Mouse (Mus musculus): ENCODE results near the gene Ywhag. TPM values are rescaled to one million over a fixed set of nuclear protein-coding genes. Genes with fewer than 3 reads are reported as not detected.

Gene Ywhag
- total RNA-seq, 2 experiments from 2014 or later, result 1,399 to 1,485 TPM

- intact Hi-C loops (cut with DNase I), result no loop called here
- DNase-seq, result no peak
These were observed 18.4 kb upstream of the Ywhag start for GRCm38 (mm10) chr5:135952830-135953229.

- intact Hi-C loops (cut with DNase I), result no loop called here
- DNase-seq, result no peak
These were observed 17.2 kb upstream of the Ywhag start for GRCm38 (mm10) chr5:135951660-135952059.

- no peak for DNase-seq
- intact Hi-C loops (cut with DNase I), result no loop called here
These were observed 16.4 kb upstream of the Ywhag start for GRCm38 (mm10) chr5:135950710-135951412.

GRCm38 (mm10) chr5:135946621-135947020 is 12.2 kb upstream of the Ywhag start:
- intact Hi-C loops (cut with DNase I), result no loop called here
- DNase-seq, result no peak

GRCm38 (mm10) chr5:135945916-135946408 is 11.5 kb upstream of the Ywhag start:
- intact Hi-C loops (cut with DNase I), result no loop called here
- DNase-seq, result peak; percentile 56

GRCm38 (mm10) chr5:135942710-135943109 is 8.3 kb upstream of the Ywhag start:
- DNase-seq, result no peak
- intact Hi-C loops (cut with DNase I), result no loop called here

GRCm38 (mm10) chr5:135940587-135940986 is 6.2 kb upstream of the Ywhag start:
- no peak for DNase-seq
- intact Hi-C loops (cut with DNase I), result no loop called here

- intact Hi-C loops (cut with DNase I), result no loop called here
- no peak for DNase-seq
These were observed 1.3 kb upstream of the Ywhag start for GRCm38 (mm10) chr5:135935641-135936190.

GRCm38 (mm10) chr5:135935176-135935523 is 734 bp upstream of the Ywhag start:
- intact Hi-C loops (cut with DNase I), result no loop called here
- DNase-seq, result no peak

- DNase-seq, result peak; percentile 83
- intact Hi-C loops (cut with DNase I), result no loop called here
These were observed 445 bp downstream of the Ywhag start for GRCm38 (mm10) chr5:135933900-135934441.

GRCm38 (mm10) chr5:135933222-135933899 is 1.1 kb downstream of the Ywhag start:
- intact Hi-C loops (cut with DNase I), result no loop called here
- no peak for DNase-seq

GRCm38 (mm10) chr5:135932359-135932758 is 2.1 kb downstream of the Ywhag start:
- DNase-seq, result no peak
- intact Hi-C loops (cut with DNase I), result no loop called here

- intact Hi-C loops (cut with DNase I), result no loop called here
- DNase-seq, result no peak
These were observed 2.9 kb downstream of the Ywhag start for GRCm38 (mm10) chr5:135931526-135931925.

GRCm38 (mm10) chr5:135929685-135930424 is 4.6 kb downstream of the Ywhag start:
- DNase-seq, result no peak
- intact Hi-C loops (cut with DNase I), result no loop called here

GRCm38 (mm10) chr5:135923901-135924300 is 10.5 kb downstream of the Ywhag start:
- no peak for DNase-seq
- intact Hi-C loops (cut with DNase I), result no loop called here

GRCm38 (mm10) chr5:135919902-135920301 is 14.5 kb downstream of the Ywhag start:
- no peak for DNase-seq
- intact Hi-C loops (cut with DNase I), result no loop called here

- intact Hi-C loops (cut with DNase I), result no loop called here
- DNase-seq, result no peak
These were observed 15.8 kb downstream of the Ywhag start for GRCm38 (mm10) chr5:135918593-135918992.

GRCm38 (mm10) chr5:135918059-135918437 is 16.4 kb downstream of the Ywhag start:
- intact Hi-C loops (cut with DNase I), result no loop called here
- no peak for DNase-seq

- no peak for DNase-seq
- intact Hi-C loops (cut with DNase I), result no loop called here
These were observed 16.9 kb downstream of the Ywhag start for GRCm38 (mm10) chr5:135917327-135918058.

GRCm38 (mm10) chr5:135916601-135917000 is 17.8 kb downstream of the Ywhag start:
- intact Hi-C loops (cut with DNase I), result no loop called here
- peak; percentile 24 for DNase-seq

All from left cerebral cortex, postnatal 4 days (tissue).